Mouse (Mus musculus) retina, embryonic 14.5 days (tissue): ENCODE measurements at regions not wholly inside any gene's neighbourhood (a gene's known extent, or its start where the extent isn't known, plus 50 kb on each side); places are given as distances from the start of the nearest gene placed in this dataset.
A peak's percentile ranks its signal among the peaks of the same experiment; 100 is the strongest.

Experiments used
- DNase-seq: peaks from one replicate; pipeline ENCODE4 v3.0.0-alpha.2; 2015; ENCODE audit warnings: low spot score

DNA sequence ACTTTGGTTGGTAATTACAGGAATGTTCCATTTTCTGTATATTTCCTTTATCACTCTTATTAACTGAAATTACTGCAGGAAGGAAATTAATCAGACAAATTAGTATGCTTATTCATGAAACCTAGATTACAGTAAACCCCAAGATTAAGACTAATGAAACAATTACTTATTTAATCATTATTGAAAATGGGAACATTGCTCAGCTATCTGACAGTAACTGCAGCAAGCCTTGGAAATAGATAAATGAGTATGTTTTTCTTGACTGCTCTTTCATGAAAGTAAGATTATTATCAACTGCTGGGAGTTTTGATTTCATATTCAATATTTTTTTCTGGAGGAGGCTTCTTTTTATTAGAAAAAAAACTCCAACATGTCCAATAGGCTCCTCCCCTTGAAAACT lies 230.8 kb upstream of the Mmadhc start:
- no peak for DNase-seq

DNA sequence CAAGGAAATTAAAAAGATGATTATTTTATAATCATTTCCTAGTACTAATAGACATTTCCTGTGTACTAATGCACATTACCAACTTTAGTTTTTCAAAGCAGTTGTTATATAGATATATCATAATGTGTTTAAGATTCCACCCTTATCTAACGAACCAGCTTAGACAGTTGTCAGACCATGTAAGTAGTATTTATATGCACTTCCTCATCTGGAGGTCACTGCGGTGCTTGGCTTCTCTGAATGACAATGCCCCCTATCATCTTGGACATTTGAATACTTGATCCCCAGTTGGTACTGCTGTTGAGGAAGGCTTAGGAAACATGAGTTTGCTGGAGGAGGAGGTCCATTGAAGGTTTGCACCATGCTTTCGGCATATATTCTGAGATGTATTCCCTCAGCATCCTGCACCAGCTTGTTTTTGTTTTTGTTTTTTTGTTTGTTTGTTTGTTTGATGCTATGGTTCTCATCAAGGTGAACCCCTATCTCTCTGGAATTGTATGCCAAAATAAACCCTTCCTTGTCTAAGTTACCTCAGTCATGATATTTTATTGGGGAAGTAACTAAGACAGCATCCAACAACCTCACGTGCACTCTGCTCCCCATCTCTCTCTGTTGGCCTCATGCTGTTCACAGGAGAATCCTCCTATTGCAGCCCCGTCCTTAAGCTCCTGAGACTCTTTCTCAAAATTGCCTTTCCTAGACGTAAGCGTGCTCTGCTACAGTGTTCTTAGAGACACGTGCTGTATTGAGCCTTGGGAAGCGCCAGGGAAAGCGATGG lies 228.4 kb upstream of the Mmadhc start:
- DNase-seq = no peak

DNA sequence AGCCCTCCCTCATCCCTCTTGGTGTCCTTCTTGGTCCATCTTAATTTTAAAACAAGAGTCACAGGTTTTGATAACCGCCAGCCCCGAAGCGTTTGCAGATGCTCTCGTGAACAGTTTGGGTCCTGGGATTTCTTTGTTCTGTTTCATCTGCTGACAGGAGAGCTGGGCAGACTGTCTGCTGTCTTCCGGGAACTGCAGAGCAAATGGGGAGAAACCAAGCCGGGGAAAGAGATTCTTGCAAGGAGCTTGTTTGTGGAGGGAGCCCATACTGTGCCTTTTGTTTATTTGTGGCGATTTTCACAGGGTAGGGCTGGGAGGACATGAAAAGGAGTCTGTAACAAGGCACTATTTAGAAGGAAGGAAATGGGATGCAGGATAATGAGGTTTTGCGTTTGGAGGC lies 223.6 kb upstream of the Mmadhc start:
- DNase-seq = no peak

DNA sequence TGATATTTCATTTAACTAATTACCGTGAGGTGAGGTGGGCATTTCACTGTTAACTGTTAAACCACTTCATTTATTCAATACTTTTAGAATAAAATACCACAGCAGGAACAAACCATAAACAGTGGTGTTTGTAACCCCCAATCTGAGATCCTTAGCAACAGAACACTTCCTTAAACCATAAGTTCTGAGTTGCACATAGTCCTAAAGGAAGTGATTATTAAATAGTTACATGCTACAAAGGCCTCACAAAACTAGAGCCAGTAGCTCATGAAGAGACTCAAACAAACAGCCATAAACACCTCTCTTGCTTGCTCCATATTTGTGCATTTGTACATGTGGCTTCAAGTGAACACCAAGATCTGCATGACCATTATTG lies 222.5 kb upstream of the Mmadhc start:
- no peak for DNase-seq

DNA sequence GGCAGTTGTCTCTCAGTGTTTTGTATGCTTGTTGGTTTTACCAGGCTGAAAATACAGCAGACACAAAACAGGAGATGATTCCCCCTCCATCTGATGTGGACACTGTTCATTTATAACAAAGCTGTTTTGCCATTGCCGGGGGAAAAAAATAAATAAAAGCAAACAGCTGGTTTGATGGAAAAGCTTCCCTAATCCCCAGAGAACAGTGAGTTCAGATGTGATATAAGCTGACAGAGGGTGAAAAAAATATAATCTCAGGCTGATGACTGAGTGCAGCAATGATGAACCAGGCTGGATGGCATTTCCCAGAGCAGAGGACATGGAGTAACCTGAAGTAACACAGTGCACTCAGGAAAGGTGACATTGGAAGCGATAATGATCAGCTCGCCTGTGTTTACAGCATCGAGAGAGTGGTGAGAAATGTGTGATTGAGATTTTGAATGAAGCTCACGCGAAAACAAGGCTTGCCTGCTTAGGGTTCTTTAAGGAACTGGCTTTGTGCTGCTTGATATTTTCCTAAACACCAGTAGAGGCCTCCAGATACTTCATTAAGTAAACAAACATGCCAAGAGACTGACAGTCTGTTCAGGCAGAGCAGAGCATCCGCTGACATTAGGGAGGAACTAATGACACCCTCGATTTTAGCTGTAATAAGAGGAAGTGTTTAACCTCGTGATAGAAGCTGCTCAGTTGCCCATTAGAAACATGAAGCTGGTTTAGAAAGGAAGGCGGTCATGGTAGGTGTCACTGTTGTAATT lies 221.9 kb upstream of the Mmadhc start:
- peak; percentile 37 for DNase-seq

DNA sequence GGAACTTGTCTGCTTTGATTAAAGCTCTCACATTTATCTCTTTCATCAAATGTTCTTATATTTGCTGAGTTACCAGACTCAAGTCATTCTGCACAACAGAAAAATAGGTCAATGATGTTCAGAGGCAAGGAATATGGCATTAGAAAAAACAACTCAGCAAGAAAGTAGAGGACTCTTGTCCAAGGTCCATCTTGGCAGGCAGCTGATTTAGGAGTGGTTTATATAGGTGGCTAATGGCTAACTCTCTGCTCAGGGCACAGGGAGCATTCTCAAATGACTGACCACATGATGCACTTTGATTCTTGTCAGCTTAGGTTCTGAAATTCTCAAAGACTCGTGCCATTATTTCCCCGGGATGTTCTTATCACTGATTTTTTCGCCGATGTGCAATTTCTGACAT lies 216.7 kb upstream of the Mmadhc start:
- DNase-seq = no peak

GRCm38 (mm10) chr2:50498713-50499112 lies 202.1 kb upstream of the Mmadhc start:
- DNase-seq = no peak

DNA sequence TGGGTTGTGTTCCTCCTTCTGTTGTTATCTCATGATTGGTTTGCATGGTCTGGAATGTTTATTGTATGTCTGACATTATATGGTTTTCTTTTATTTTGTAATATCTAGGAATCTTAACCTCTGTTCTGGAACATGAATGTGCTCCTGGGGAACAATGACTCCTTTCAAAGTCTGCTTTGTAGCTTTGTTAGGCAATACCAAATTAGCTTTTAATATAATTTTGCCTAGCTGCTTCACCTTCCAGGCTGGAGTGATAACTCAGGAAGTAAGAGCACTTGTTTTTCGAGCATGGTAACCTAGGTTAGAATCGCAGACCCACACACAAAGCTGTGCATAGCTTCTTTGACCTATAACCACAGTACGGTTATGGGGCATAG lies 199.4 kb upstream of the Mmadhc start:
- no peak for DNase-seq

DNA sequence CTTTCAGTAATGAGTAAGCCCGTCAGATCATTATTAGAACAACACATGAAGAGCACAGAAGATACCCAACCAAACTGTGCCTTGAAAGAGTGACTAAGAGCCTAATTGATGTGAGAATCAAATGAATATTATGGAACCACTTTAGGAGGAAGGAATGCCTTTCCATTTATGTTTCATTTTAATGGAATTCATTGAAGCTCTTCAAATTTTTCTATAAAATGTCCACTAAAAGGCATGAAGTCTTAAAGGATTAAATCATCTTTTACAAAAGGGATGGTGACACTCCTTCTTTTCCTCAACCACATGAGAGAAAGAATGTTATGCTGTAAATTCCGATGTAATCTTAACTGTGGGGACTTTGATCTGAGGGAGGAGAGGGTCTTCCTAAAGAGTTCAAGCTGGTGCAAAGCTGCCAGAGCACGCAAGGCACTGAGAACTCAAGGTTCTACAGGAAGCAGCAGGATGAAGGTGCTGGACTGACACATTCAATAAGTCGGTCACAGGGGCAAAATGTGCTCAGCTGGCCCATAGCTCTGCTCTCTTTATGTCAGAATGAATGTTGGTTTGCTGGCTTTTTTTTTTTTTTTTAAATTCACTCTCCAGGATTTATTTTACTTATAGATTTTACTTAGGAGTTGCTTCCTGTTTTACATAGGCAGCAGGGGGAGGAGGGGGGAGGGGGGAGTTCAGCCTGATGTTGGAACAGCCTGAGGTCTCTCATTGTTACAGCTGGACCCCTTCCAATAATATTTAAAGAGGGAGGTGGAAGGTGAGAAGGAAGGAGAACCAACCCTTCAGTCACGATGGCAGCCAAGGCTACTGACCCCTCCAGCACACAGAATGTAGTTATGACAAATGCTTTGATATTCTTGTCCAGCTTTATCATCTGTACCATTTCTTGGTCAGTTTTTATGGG lies 198.8 kb upstream of the Mmadhc start:
- DNase-seq = no peak

DNA sequence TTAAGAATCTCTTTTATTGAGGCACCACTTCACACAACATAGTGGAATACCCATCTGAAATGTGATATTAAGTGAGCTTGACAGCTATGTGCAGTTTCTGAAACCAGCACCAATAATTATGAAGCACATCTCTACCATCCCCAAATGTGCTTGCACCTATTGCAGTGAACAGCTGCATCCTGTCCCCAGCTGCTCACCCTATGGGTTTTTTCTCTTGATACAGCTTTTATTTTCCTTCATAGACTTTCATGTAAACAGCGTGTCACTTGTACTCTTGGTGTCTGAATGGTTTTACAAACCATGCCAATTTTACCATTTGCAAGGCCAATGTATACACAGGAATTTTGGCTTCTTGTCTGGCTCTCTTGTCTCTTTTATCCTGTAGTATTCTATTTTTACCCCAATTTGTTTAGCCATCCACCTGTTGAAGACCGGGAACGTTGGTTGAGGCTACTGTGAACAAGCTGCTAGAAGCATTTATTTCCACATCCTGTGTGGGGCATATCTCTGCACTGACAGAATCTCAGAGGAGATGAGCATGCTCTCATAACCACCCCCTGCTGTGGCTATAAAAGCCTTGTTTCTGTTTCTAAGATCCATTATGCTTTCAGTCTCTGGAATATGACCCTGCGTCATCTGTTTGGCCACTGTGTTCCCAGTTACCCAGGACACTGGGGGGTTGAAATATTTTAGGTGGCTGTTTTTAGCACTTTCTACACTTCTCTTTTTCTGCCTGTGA lies 197.2 kb upstream of the Mmadhc start:
- DNase-seq = peak; percentile 44

- DNase-seq = no peak
These were observed 167.2 kb upstream of the Mmadhc start for GRCm38 (mm10) chr2:50463799-50464198.

- DNase-seq = no peak
These were observed 165.8 kb upstream of the Mmadhc start for GRCm38 (mm10) chr2:50462378-50462777.

DNA sequence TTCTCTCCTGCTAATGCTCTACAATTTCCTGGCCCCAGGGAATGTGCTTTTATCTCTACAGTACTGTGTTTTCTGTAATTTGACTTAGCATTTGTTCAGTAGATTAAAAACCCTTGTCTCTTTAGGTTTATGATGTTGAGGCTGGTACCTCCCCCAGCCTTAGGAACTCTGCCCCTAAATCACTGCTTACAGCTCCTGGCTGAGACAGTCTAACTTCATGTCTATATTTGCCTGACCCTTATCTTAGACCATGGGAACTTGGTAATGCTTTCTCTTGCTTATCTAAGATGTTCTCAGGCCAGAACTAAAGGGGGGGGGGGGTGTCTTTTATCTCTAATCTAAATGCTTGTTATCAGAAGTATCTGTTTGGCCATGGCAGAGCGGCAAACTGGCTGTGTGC lies 160.1 kb upstream of the Mmadhc start:
- no peak for DNase-seq

- DNase-seq = no peak
These were observed 151.5 kb upstream of the Mmadhc start for GRCm38 (mm10) chr2:50448117-50448516.

- DNase-seq = no peak
These were observed 149.4 kb upstream of the Mmadhc start for GRCm38 (mm10) chr2:50445963-50446485.

DNA sequence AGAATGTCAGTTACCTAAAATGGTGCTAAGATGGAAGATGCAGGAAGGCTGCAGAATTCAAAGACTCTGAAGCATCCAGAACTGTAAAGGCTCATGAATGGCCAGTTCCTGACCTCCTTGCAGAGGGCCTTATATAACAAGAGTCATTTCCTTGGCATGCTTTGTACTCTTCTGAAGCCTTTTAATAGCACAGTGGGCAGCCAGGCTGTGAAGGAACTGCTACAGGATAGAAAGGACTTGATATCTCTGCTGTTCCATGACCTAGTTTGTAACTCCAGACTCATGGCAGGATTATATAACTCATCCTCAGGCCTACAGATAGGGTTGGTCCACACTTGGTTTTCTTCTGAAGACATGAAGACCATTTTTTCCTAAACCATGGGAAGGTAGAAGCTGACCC lies 143.7 kb upstream of the Mmadhc start:
- DNase-seq = no peak

DNA sequence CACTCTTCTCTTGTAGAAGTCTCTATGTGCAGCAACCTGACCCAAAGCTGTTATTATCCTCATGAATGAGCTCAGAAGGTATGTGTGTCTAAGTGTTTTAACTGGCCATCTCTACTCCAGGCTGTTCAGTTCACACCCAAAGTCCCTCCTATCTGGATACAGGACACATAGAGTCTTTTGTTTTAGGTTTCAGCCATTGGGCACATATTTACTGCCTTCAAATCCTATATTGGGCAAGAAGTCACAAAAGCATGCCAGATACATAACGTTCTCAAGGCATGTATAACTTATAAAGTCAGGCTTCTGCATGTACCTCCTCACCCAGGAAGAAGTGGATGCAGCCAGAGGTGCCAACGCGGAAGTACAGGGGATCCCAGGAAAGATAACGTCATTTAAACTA lies 136.6 kb upstream of the Mmadhc start:
- DNase-seq = no peak

DNA sequence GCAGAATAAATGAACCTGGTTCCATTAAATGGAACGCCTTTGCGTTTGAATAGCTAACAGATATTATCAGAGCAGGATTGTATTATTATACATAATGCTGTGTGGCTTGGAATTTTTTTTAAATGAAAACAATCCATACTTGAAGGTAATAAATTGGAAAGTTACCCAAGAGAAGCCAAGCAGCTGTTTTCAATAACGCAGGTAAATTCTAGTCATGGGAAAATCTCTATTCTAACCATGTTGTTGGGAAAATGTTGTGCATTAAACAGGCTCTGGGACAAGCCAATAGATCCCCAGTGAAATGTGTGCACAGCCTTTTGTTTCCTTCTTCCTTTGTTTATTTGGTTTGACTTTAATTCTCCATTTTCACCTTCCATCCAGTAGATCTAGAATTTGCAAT lies 128.6 kb upstream of the Mmadhc start:
- no peak for DNase-seq

- no peak for DNase-seq
These were observed 123.0 kb upstream of the Mmadhc start for GRCm38 (mm10) chr2:50419648-50420047.

DNA sequence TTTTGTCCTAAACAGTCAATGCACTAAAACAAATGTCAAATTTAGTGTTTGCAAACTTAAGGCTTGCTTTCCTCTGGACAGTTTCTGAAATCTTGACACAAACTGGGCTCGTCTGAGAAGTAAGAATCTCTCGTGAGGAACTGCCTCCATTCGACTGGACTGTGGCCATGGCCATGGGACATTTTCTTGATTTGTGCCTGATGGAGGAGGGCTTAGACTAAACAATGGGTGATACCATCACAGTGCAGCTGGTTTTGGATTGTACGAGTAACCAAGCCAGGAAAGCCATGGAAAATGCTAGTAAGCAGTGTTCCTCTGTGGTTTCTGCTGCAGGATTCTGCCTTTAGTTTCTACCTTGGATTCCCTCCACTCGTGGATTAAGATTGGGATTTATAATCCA lies 121.0 kb upstream of the Mmadhc start:
- DNase-seq = no peak

DNA sequence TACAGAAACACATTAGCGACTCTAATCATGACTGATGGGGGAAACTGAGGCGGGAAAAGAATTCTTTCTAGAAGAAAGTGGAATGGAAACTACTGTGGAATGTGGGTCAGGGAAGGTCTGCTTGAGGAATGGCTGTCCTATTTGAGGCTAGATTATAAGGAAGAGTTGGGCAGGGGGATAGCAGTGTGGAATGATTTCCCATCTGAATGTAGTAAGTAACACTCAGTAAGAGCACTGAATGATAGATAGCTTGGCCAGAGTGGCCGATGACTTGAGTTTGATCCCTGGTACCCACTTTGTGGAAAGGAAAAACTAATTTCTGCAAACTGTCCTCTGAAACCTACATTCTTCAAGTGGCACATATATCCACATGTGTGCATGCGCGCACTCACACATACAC lies 120.5 kb upstream of the Mmadhc start:
- DNase-seq = no peak

GRCm38 (mm10) chr2:50416056-50416455 lies 119.5 kb upstream of the Mmadhc start:
- DNase-seq = no peak
